Mouse (Mus musculus) urinary bladder, adult 18-20 months (tissue): Measurements from ENCODE around the gene Trat1.

Experiments used
- DNase-seq, 2 experiments: peaks; one replicate each; pipeline ENCODE4 v3.0.0; 2022; ENCODE audit warnings: low spot score in 2 of 2, mixed read lengths in 2 of 2

Gene Trat1

GRCm38 (mm10) chr16:48719679-48720078 lies 52.1 kb downstream of the Trat1 start:
- DNase-seq, result no peak

GRCm38 (mm10) chr16:48716343-48716742 lies 55.5 kb downstream of the Trat1 start:
- no peak for DNase-seq

GRCm38 (mm10) chr16:48701896-48702295 lies 69.9 kb downstream of the Trat1 start:
- no peak for DNase-seq
